Mouse (Mus musculus): Measurements from ENCODE around the gene Map10. TPM values are rescaled to one million over a fixed set of nuclear protein-coding genes. Genes with fewer than 3 reads are reported as not detected.
A peak's percentile ranks its signal among the peaks of the same experiment; 100 is the strongest.

Map10 gene
- polyA plus RNA-seq, 1 experiment, result not detected

GRCm38 (mm10) chr8:125695951-125696350 is 26.3 kb downstream of the Map10 start:
- no peaks in the 10 kb centered on the region; the same call in 1 of the 2 replicates for H3K9me3 ChIP-seq (ENCODE audit: control insufficient read depth, low read length)
- no peaks in the 10 kb centered on the region for H3K27me3 ChIP-seq (ENCODE audit: control insufficient read depth)
- TF ChIP-seq TAL1 (IDR thresholded peaks at IDR 0.05; ENCODE audit: low read length), result no peak
- TF ChIP-seq GATA1 (IDR thresholded peaks at IDR 0.05; ENCODE audit: low read length), result no peak
- no peak overlapping the region for H3K4me3 ChIP-seq (replicated peaks)
- no peaks in the 10 kb centered on the region for H3K36me3 ChIP-seq (ENCODE audit: control insufficient read depth)
- H3K4me1 ChIP-seq (ENCODE audit: control insufficient read depth), result peaks cover 2% of the 10 kb centered on the region; the same call in 1 of the 2 replicates

- Histone ChIP-seq H3K9me3 (ENCODE audit: control insufficient read depth, low read length) (0 out of 2 replicates have a peak, but pooled peaks cover 1% of the 10 kb centered on the region), H3K4me3 (replicated peaks) (no peak overlapping the region), H3K27me3 (ENCODE audit: control insufficient read depth) (no peaks in the 10 kb centered on the region), H3K4me1 (ENCODE audit: control insufficient read depth) (no peaks in the 10 kb centered on the region), H3K36me3 (ENCODE audit: control insufficient read depth) (no peaks in the 10 kb centered on the region)
- TF ChIP-seq GATA1 (IDR thresholded peaks at IDR 0.05; ENCODE audit: low read length) (no peak), TAL1 (IDR thresholded peaks at IDR 0.05; ENCODE audit: low read length) (no peak)
These were observed 29.9 kb downstream of the Map10 start for GRCm38 (mm10) chr8:125699391-125700025.

GRCm38 (mm10) chr8:125700407-125700806 is 30.8 kb downstream of the Map10 start:
- no peak for TF ChIP-seq GATA1 (IDR thresholded peaks at IDR 0.05; ENCODE audit: low read length)
- no peak overlapping the region for H3K4me3 ChIP-seq (replicated peaks)
- H3K36me3 ChIP-seq (ENCODE audit: control insufficient read depth), result no peaks in the 10 kb centered on the region
- no peaks in the 10 kb centered on the region for H3K27me3 ChIP-seq (ENCODE audit: control insufficient read depth)
- H3K9me3 ChIP-seq (ENCODE audit: control insufficient read depth, low read length), result 0 out of 2 replicates have a peak, but pooled peaks cover 2% of the 10 kb centered on the region
- H3K4me1 ChIP-seq (ENCODE audit: control insufficient read depth), result no peaks in the 10 kb centered on the region

GRCm38 (mm10) chr8:125702868-125703473 is 33.4 kb downstream of the Map10 start:
- Histone ChIP-seq H3K9me3 (ENCODE audit: control insufficient read depth, low read length) (0 out of 2 replicates have a peak, but pooled peaks cover 2% of the 10 kb centered on the region), H3K4me1 (ENCODE audit: control insufficient read depth) (no peaks in the 10 kb centered on the region), H3K4me3 (replicated peaks) (no peak overlapping the region), H3K27me3 (ENCODE audit: control insufficient read depth) (no peaks in the 10 kb centered on the region), H3K36me3 (ENCODE audit: control insufficient read depth) (no peaks in the 10 kb centered on the region)
- no peak for TF ChIP-seq TAL1 (IDR thresholded peaks at IDR 0.05; ENCODE audit: low read length)
- TF ChIP-seq GATA1 (IDR thresholded peaks at IDR 0.05; ENCODE audit: low read length), result no peak

GRCm38 (mm10) chr8:125704434-125704833 is 34.8 kb downstream of the Map10 start:
- Histone ChIP-seq H3K9me3 (ENCODE audit: control insufficient read depth, low read length) (0 out of 2 replicates have a peak, but pooled peaks cover 2% of the 10 kb centered on the region), H3K4me1 (ENCODE audit: control insufficient read depth) (no peaks in the 10 kb centered on the region), H3K27me3 (ENCODE audit: control insufficient read depth) (no peaks in the 10 kb centered on the region), H3K36me3 (ENCODE audit: control insufficient read depth) (no peaks in the 10 kb centered on the region), H3K4me3 (replicated peaks) (no peak overlapping the region)
- TF ChIP-seq GATA1 (IDR thresholded peaks at IDR 0.05; ENCODE audit: low read length) (no peak), TAL1 (IDR thresholded peaks at IDR 0.05; ENCODE audit: low read length) (no peak)

GRCm38 (mm10) chr8:125705816-125706215 is 36.2 kb downstream of the Map10 start:
- H3K4me3 ChIP-seq (replicated peaks), result no peak overlapping the region
- TF ChIP-seq GATA1 (IDR thresholded peaks at IDR 0.05; ENCODE audit: low read length) (no peak), TAL1 (IDR thresholded peaks at IDR 0.05; ENCODE audit: low read length) (no peak)
- H3K9me3 ChIP-seq (ENCODE audit: control insufficient read depth, low read length), result 0 out of 2 replicates have a peak, but pooled peaks cover 2% of the 10 kb centered on the region
- peaks cover 4% of the 10 kb centered on the region for H3K4me1 ChIP-seq (ENCODE audit: control insufficient read depth)
- no peaks in the 10 kb centered on the region for H3K27me3 ChIP-seq (ENCODE audit: control insufficient read depth)
- no peaks in the 10 kb centered on the region for H3K36me3 ChIP-seq (ENCODE audit: control insufficient read depth)

- H3K36me3 ChIP-seq (ENCODE audit: control insufficient read depth), result no peaks in the 10 kb centered on the region
- H3K27me3 ChIP-seq (ENCODE audit: control insufficient read depth), result no peaks in the 10 kb centered on the region
- no peak overlapping the region for H3K4me3 ChIP-seq (replicated peaks)
- H3K9me3 ChIP-seq (ENCODE audit: control insufficient read depth, low read length), result 0 out of 2 replicates have a peak, but pooled peaks cover 2% of the 10 kb centered on the region
- H3K4me1 ChIP-seq (ENCODE audit: control insufficient read depth), result peaks cover 22% of the 10 kb centered on the region
- no peak for TF ChIP-seq GATA1 (IDR thresholded peaks at IDR 0.05; ENCODE audit: low read length)
- no peak for TF ChIP-seq TAL1 (IDR thresholded peaks at IDR 0.05; ENCODE audit: low read length)
These were observed 39.6 kb downstream of the Map10 start for GRCm38 (mm10) chr8:125709171-125709570.

GRCm38 (mm10) chr8:125711514-125711913 is 41.9 kb downstream of the Map10 start:
- no peaks in the 10 kb centered on the region for H3K36me3 ChIP-seq (ENCODE audit: control insufficient read depth)
- H3K9me3 ChIP-seq (ENCODE audit: control insufficient read depth, low read length), result no peaks in the 10 kb centered on the region
- peaks cover 22% of the 10 kb centered on the region for H3K4me1 ChIP-seq (ENCODE audit: control insufficient read depth)
- no peak overlapping the region for H3K4me3 ChIP-seq (replicated peaks)
- H3K27me3 ChIP-seq (ENCODE audit: control insufficient read depth), result no peaks in the 10 kb centered on the region
- peak; percentile 71 for TF ChIP-seq TAL1 (IDR thresholded peaks at IDR 0.05; ENCODE audit: low read length)
- TF ChIP-seq GATA1 (IDR thresholded peaks at IDR 0.05; ENCODE audit: low read length), result peak; percentile 60

- TF ChIP-seq GATA1 (IDR thresholded peaks at IDR 0.05; ENCODE audit: low read length) (no peak), TAL1 (IDR thresholded peaks at IDR 0.05; ENCODE audit: low read length) (no peak)
- peaks cover 14% of the 10 kb centered on the region for H3K4me1 ChIP-seq (ENCODE audit: control insufficient read depth)
- no peaks in the 10 kb centered on the region for H3K36me3 ChIP-seq (ENCODE audit: control insufficient read depth)
- H3K9me3 ChIP-seq (ENCODE audit: control insufficient read depth, low read length), result no peaks in the 10 kb centered on the region
- no peaks in the 10 kb centered on the region for H3K27me3 ChIP-seq (ENCODE audit: control insufficient read depth)
- H3K4me3 ChIP-seq (replicated peaks), result no peak overlapping the region
These were observed 46.6 kb downstream of the Map10 start for GRCm38 (mm10) chr8:125716211-125716610.
